Mouse (Mus musculus): ENCODE measurements around the gene Rere.

Gene Rere

DNA sequence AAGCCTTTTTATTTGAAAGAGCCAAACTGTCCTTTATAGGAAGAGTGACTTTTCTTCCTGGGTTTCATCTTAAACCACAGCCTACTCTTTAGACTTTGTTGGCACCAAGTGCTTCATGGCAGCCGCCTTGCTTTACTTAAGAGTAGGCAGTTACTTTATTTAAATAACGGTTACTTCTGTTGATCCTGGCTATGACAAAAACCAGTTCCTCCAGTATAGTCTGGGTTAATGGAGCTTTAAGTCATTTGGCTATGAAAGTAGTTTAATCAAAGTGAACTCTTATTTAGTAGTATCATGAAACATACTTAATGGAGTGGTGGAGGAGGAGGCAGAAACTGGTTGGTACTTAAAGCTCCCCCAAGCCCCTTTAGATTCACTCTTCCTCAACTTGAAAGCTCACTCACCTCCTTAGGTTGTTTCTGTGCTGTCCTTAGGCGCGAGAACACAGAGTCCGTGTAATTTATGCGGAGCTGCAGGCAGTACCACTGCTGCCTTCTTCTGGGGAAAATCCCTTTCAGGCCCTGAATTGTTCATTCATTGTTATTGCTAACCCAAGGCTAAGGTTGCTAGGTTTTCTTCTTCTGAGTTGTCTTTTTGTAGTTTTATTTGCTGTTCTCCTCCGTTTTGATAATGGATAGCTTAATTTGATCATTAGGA is 70.1 kb downstream of the Rere start:
- no peak for DNase-seq

DNA sequence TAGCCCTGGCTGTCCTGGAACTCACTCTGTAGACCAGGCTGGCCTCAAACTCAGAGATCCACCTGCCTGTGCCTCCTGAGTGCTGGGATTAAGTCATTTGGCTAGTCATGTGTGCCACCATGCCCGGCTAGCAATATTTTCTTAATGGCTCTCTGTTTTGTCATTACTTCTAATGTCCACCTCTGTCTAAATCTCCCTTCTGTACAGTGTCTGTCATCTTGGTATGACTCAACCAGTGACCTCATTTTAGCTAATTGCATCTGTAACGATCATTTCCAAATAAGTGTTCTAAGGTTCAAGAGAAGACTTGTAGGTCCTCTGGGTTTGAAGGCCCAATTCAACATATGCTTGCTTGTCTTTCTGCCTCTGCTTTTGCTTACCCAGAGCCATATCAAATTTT is 71.3 kb downstream of the Rere start:
- no peak for DNase-seq

DNA sequence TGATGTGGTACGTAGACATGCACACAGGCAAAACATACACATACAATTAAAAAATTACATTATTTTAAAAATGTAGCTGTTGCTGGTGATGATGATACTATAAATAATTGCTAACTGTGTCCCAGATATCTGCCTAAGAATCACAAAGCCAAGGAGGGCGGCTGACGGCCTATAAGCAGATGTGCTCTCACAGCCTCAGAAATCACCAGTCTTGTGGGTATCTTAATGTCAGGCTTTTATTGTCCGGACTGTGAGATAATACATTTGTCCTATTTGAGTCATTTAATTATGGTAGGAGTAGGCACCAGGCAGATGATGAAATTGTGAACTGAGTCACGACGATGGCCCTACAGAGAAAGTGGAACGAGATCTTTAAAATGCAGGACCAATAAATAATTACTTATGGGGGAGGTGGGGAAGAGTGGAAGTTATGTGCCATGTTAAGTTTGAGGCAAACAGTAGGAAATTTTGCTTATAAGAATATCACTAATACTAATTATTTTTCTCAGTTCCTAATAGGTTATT is 72.0 kb downstream of the Rere start:
- no peak for DNase-seq

DNA sequence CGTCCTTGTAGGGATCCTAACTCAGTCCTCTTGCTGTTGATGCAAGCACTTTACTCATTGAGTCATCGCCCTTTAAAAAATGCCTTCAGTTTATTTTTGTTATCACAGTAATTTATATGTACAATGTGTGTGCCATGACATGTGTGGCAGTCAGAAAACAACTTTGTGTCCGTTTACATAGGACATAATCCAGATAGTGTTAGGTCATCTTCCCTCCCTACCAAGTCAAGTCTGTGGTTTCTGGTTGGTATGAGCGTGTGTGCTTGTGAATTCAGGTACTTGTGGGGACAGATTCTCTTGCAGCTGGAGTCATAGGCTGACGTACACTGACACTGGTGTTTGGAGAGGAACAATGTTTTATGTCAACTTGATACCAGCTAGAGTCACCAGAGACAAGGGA is 74.4 kb downstream of the Rere start:
- no peak for DNase-seq

DNA sequence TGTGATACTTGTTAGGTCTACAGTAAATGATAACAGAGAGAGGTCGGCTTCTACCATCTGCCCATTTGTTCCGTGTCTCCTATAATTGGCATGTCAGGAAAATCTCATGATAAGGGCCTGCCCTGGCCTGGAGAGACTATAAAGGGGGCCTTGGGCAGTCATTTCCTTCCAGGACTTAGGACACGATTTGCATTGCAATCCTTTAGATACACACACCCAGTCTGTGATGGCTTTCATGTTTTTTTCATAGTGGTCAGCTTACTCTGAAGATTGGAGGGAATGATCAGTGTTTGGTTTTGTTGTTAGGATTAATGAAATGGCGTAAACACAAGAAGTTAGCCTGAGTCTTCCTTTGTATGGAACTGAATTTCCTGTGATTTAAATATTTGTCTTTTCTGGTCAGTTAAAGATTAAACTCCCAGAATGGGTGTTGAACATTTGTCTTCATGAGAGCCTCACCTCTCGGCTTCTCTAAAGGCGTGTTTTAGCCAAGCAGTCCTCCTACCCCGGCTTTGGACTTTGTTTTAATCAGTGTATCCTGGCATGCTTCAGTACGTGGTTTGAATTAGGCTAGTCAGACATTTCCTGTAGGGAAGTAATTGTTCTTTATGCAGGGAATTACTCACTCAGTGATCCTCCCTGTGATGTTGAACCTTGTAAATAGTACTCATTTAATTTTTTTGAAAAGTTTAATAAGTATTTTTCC is 80.7 kb downstream of the Rere start:
- no peak for DNase-seq

DNA sequence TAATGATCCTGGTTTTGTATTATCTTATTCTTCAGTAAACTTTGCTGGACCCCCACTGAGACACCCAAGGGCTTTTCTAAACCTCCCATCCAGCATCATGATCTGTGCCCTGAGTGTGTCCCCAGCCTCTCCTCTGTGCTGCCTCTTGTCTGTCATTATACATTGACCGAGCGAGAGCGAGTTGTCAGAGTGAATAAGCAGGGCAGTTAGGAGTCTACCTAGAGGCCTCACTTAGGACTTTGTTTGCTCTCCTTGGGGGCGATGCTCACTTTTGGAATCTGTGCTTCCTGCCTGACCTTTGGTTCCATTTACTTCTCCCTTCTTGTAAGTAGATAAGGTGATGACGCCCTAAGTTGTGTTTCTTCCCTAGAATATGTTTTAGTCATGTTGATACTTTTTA is 81.4 kb downstream of the Rere start:
- DNase-seq: no peak

DNA sequence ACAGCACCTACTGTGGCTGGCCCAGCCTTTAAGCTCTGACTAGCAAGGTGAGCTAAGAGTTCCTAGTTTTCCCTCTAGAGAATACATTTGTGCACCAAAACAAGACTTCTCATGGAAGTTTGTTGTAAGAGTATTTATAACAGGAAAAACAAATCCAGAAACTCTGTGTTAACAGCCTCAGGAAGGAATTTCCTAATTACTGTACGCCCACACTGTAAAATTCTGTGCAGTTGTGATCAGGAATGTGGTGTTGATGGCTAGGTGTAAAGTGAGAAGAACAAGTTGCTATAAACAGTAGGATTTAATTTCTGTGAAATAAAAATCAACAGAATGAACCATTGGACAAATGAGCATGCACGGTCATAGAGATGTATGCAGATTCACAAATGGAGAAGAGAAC is 83.3 kb downstream of the Rere start:
- DNase-seq: no peak

DNA sequence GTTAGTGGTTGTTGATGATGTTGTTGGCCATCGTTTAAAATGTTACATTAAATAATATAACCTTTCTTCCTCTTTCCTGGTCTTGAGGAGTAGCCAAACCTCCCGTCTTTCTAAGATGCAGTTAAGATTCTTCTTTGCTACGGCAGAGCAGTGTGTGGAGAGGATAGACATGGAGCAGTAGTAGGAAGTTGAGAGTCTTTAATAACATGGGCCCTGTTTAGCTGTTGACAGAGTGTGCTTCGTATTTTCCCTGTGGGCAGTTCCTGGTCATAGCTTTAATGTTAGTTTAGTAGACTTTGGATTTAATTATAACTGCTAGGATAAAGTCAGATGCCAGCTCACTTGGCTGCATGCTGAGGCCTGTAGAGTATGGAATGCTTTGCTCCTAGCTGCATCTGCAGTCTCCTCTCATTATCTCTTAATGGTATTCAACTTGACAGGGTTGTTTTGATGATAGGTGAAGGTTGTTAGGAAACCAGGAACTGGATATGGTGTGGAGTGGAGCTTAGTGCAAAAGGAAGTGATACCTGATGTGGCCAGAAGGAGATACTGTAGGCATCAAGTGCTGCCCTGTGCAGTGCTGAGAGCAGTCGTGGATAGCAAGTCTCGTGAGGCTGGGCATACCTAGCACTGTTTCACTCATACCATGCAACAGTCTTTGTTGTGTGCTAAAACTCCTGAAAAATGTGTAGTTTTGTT is 85.2 kb downstream of the Rere start:
- no peak for DNase-seq

DNA sequence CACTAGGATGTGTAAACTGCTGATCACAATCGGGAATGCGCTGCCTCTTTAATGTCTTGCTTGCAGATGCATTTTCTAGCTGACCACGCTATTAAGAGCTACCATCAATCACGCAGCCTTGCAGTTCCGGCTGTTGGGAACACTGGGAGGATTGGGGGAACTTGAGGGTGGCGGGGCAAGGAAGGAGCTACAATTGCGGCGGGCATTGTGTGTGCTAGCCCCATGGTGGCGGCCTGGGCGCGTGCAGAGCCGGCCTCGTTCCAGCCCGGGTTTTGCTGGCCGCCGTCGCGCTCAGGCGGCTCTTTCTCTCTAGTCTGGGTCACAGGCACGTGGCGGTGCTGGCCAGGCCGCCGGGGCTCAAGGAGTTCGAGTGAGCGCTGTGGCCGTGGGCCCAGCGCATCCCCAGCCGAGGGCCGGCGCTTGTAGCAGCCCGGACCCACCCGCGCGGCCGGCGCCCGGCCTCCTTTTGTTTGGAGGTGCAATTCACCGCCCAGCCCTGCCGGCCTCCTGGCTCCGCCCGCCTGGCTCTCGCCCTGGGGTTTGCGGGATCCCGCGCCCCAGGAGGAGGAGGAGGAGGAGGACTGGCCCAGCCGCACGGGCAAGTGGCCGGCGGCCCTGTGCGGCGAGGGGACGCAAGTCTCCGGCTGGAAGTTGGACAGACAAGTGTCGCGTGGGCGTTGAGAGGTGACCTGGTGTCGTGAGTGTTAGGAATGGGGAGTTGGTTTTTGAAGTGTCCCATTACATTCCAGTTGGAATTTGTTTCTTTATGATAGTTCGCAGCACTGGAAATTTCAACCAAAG is 90.3 kb downstream of the Rere start:
- DNase-seq: peak; percentile 80 to 83

DNA sequence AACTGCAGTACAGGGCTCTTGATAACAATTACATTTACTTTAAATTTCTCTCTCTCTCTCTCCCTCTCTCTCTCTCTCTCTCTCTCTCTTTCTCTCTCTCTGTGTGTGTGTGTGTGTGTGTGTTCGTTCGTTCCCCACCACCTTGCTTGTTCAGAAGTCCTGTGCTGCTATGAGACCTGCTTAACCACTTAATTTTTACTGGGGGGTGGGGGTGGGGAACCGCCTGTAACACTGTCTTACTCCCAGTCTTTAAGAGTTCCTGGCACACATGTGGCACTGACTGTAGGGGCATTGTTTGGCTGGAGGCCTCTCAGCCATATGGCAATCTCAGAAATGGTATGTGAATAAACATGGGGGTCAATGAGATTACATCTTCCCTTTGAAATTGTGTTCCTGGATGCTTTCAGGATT is 91.2 kb downstream of the Rere start:
- no peak for DNase-seq

DNA sequence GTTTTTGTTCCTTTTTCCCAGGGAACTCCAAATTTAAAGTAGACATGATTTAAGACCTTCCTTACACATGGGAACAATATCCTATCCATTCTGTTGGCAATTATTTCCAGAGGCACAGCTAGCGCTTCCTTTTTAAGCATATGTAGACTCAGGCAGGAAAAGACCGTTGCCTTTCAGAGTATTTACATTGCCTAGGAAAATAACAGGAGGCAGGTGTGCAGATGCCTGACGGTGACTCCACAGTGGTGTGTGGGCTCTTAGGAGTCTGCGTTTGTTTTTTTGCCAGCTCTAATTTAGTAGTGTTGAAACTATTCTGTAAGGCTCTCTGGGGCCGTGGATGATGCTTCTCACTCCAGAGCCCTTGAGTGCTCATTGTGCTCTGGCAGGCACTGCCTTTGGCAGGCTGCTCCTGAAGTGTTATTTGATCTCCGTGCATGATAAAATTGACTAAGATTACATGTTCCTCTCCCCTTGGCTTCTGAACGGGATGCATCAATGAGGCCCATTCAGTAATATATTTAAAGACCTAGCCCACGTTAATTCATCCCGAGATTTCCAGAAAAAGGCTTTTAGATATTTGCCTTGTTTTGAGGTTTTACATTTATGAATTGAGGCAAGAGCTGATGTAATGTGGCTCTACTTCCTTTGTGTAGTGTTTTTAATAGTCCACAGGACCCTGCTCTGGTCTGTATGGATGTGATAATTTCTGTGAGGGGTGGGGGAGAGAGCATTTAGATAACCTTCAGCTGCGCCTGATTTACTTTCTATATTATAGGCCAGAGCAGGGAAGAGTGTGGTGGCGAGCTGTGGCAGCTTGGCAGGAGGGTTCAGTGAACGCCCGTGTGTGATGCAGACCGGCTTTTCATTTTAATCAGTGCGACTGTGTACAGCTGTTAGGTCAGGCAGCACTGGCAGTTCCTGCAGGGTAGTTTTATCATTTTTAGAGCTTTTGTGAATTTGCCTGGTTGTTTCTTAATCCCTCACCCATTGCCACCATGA is 92.0 kb downstream of the Rere start:
- DNase-seq: peak in 1 of 2 experiments; percentile 44

DNA sequence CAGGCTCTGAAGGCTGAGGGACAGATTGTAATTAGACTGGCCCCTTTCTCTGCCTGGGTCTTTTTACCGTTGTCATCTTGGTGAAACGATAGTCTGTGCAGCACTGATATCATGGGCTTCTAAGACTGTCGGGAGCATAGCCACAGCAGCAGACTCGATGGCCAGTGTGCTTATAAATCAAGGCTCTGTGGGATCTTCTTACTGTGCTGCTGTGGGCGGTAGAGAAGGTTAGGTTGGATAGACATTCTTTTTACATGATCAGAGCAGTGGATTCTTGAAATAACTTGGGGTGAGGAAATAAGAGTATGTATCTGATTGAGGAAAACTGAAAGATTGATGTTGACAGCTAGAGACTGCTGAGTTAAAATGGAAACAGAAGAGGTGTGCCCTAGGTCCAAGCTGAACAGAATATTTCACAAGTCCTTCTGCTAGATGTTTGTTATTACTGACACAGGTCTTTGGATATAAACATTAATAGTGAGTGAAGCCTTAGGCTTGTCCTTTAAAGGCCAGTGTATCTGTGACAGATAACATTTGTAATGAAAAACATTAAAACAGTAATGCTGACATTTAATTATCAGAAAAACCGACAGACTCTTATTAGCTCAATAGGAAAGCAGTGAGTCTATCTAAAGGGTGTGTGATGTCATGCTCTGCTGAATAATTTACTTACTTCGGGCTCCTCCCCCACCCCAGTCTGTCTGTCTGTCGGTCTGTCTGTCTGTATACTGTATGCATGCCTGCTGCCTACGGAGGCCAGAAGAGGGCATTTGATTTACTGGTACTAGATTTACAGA is 93.4 kb downstream of the Rere start:
- no peak for DNase-seq

DNA sequence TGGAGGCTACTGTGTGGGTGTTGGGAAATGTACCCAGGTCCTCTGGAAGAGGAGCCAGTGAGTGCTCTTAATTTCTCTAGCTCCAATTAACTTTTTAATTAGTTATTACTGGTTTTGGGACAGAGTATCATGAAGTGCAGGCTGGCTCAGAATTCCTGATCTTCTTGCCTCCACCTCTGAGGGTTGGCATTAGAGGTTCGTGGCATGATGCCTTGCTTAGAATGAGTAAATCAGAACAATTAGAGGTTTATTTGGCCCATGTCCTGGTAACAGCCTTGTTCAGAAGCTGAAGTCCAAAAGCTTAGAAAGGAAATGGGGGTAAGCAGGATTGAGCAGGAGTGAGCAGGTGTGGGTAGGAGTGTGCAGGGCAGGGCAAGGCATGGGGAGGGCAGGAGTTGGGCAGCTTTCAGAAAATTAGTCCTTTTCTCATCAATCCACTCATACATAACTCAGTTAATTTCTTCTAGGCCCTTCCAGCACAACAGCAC is 94.0 kb downstream of the Rere start:
- no peak for DNase-seq

DNA sequence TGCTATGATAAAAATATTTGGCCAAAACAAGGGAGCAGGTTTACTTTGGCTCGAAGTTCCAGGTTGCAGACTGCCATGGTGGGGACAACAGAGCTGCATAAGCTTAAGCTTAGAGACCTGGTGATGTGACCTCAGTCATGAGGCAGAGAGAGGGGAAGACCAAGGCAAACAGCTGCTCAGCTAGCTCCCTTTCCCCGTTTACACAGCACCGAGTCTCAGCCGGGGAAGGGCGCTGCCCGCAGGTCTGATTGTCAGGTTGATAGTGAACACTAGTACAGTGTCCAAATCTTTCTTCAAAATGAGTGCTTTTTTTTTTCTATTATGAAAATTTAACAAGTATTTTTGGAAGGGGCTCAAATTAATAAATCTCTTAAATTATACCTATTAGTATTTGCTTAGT is 97.9 kb downstream of the Rere start:
- no peak for DNase-seq

DNA sequence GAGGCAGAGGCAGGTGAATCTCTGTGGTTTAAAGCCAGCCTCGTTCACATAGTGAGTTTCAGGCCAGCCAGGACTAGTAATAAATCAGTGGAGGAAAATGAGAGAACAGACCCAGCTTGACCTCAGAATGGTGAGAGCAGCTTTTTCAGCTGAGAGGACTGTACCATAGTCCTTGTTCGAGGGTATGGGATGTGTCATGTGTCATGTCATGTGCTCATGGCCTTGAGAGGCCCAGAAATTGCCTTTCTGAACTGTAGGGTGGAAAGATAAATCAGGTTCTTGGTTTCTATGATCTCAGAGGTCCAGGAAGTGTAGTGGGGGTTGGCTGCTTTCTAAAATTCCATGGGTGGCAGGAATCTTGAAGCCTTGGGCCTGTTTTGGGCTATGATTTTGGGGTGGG is 98.3 kb downstream of the Rere start:
- no peak for DNase-seq

DNA sequence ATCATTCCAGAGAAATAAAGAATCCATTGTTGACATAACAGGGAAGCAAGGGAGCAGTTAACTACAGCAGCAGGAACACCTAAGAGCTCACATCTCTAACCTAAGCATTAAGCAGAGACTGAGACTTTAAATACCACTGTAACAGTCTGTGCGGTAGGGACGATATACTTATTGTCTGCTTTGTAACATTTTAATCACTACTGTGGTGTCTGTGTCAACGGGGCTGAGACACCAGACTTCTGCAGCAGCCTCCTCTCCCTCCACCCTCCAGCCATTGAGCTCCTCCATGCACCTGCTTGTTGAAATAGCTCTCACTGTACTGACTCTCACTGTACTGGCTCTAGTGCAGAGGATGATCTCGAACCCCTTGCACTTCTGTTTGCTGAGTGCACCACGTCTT is 98.8 kb downstream of the Rere start:
- DNase-seq: no peak

DNA sequence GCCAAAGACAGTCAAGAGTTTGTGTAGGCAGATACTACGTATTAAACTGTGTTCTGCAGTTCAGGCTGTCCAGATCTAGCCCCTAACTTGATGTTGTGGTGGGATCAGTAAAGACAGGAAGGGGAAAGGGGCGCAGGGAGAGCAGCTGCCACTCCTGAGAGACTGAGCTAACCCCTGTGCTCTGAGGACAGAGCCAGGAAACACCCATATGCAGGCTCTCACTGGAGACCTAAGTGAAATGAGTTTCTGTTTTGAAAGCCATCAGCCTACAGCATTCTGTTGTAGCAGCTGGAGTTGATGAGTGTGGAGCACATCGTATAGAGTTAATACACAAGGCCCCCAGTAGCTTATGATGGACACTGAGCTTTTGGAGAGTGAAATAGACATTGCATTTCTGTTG is 101.1 kb downstream of the Rere start:
- no peak for DNase-seq

DNA sequence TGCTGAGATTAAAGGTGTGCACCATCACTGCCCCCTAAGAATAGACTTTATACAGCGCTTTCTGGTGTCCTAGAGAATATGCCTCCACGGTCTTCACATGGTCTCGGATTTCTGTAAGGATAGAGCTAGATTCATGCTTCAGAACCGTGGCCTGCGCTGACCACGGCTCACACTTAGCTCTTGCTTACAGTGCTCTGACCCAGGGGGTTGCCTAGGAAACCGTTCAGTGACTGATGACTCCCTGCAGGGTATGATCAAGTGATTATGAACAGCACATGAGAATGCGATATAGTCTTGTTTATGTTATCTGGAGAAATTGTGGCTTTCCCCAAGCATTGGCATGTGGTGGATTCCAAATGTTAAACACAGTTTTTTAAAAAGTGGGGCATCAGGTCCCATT is 103.0 kb downstream of the Rere start:
- DNase-seq: no peak

DNA sequence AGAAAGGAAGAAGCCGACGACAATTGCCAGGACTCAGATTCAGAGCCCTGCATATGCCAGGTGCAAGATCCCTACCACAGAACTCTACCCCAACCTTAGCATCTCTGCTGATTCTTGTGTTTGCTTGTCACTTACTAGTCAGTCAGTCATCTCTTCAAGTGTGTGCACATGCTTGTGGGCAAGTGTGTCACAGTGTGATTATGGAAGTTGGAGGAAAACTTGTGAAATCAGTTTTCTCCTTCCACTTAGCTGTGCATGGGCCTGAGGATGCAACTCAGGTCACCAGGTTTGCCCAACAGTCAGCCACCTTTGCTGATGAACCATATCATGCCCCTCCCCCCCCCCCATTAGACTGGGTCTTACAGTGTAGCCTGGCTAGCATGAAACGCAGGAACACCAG is 103.5 kb downstream of the Rere start:
- DNase-seq: no peak

DNA sequence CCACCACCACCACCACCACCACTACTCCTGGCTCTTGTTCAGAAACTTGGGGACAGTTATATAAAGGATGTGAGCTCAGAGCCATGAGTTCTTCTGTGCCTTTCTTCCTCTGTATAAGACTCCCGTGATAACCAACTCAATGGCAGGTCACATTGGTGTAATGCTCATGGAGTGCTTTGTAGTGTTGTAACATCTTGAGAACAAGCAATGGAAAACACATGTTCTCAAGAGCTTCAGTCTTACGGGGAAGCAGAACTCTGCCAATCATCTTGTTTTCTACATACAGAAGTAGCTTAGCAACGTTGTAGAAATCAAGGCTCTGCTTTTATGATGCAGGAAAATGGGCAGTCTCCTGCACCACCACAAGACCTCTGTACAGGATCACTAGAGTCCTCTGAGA is 107.1 kb downstream of the Rere start:
- no peak for DNase-seq

DNA sequence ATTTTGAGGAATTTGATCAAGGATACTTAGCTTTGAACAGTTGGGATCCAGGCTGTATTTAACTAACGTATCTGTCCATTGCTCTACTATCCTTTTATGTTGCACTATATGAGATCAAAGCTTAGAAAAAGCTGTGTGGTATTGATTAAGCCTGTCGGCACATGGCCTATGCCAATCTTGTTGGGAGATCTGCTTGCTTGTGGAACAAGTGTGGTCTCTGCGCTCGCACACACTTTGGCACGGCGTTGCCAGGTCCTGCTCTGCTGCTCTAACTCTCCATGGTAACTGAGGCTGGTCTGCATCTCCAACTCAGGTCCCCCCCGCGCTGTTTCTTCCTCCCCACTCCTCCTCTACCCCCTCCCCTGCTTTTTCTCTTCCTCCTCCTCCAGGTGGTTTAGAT is 112.2 kb downstream of the Rere start:
- DNase-seq: no peak
